In genomic region chr15:8502431-8502830, GRCm38 (mm10) we compare ENCODE assay signal across 29 mouse cellular contexts. TPM values are rescaled to one million over a fixed set of nuclear protein-coding genes. Genes with fewer than 3 reads are reported as not detected.
DNase-seq lines count a peak whose midpoint lies in the region; ATAC-seq lines count a peak whose summit lies in the region.
"Had no signal": no experiment of that assay in that cellular context is flagged by ENCODE, and none has a peak within 500 bp of the region (broad histone marks: within the 10 kb centered on the region; RNA-seq: fewer than 3 reads in every experiment).

No protein-coding gene starts in this region.

- no peak overlapping the region for H3K9ac ChIP-seq in kidney, embryonic 14.5 days (ENCODE audit: low read depth, low read length)
- H3K9ac ChIP-seq: forebrain, embryonic 13.5 days; hindbrain, embryonic 12.5 days; hindbrain, embryonic 15.5 days had no signal

- ATAC-seq in kidney, embryonic 14.5 days (ENCODE audit: low FRiP score, low TSS enrichment), result no peak
- ATAC-seq: forebrain, embryonic 13.5 days; forebrain, embryonic 16.5 days had no signal

- peak; percentile 6 for DNase-seq in kidney, adult 9 months
- DNase-seq in kidney, adult 18-20 months, result no peak
- DNase-seq in kidney, postnatal 36 days, result peak; percentile 1 to 13
- peak; percentile 33 for DNase-seq in retina, postnatal 1 day
- DNase-seq in retina, embryonic 14.5 days (ENCODE audit: low spot score), result no peak
- no peak for DNase-seq in embryo, embryonic 10 days (ENCODE audit: low spot score)
- DNase-seq: adrenal gland, adult 2 months; adrenal gland, postnatal 14 days; B cell, adult 2 months; cerebellum, adult 11-12 months; cerebellum, adult 8-10 months; cerebellum, postnatal 10 days; cerebellum, postnatal 36 days; gastrocnemius, postnatal 10 days; heart, adult 11 months had no signal

- H3K36me3 ChIP-seq in kidney, embryonic 14.5 days (ENCODE audit: control insufficient read depth, insufficient read depth, low read length), result no peaks in the 10 kb centered on the region
- H3K36me3 ChIP-seq: forebrain, embryonic 10.5 days; G1E; hindbrain, embryonic 12.5 days; hindbrain, embryonic 15.5 days had no signal

- H3K4me1 ChIP-seq in kidney, embryonic 14.5 days (ENCODE audit: control insufficient read depth, insufficient read depth, low read length), result no peaks in the 10 kb centered on the region
- H3K4me1 ChIP-seq: forebrain, embryonic 13.5 days; hindbrain, embryonic 12.5 days; hindbrain, embryonic 15.5 days had no signal

- no peak overlapping the region for H3K4me2 ChIP-seq in kidney, embryonic 14.5 days (replicated peaks; ENCODE audit: low read depth, low read length)
- H3K4me2 ChIP-seq: forebrain, embryonic 13.5 days; heart, embryonic 11.5 days; hindbrain, embryonic 12.5 days; hindbrain, embryonic 15.5 days had no signal

- no peaks in the 10 kb centered on the region for H3K27me3 ChIP-seq in kidney, embryonic 14.5 days (ENCODE audit: control insufficient read depth, insufficient read depth, low read length)
- H3K27me3 ChIP-seq: CH12.LX; forebrain, embryonic 13.5 days; hindbrain, embryonic 12.5 days; hindbrain, embryonic 15.5 days had no signal

- H3K9me3 ChIP-seq in kidney, embryonic 14.5 days (ENCODE audit: control insufficient read depth, low read length), result no peaks in the 10 kb centered on the region
- H3K9me3 ChIP-seq: forebrain, embryonic 10.5 days; forebrain, embryonic 13.5 days; G1E; hindbrain, embryonic 12.5 days; hindbrain, embryonic 15.5 days had no signal

- 93% methylated on average over 2 of the region's 2 CpGs for WGBS in kidney, embryonic 14.5 days

- H3K4me3 ChIP-seq in kidney, embryonic 14.5 days (ENCODE audit: low read length), result no peak overlapping the region
- H3K4me3 ChIP-seq: forebrain, embryonic 10.5 days; forebrain, embryonic 13.5 days; hindbrain, embryonic 12.5 days; hindbrain, embryonic 15.5 days had no signal

- no peak overlapping the region for H3K27ac ChIP-seq in kidney, embryonic 14.5 days (ENCODE audit: low read depth, low read length)
- H3K27ac ChIP-seq: forebrain, embryonic 10.5 days; forebrain, embryonic 13.5 days; hindbrain, embryonic 12.5 days; hindbrain, embryonic 15.5 days had no signal

RNA-seq across cellular contexts. Expression of gene Gm2310, which starts 17.3 kb away (rescaled TPM):
- polyA plus RNA-seq in kidney, embryonic 14.5 days (2014; fragmentation: Nextera tagmentation; extraction: Ambion mirVana), result not detected in 2 replicates
- polyA plus RNA-seq: adrenal gland, adult 2 months; cortical plate, adult 2 months; embryonic facial prominence, embryonic 11.5 days; embryonic facial prominence, embryonic 14.5 days; forebrain, embryonic 10.5 days; forebrain, embryonic 13.5 days; forebrain, embryonic 16.5 days; G1E; heart, embryonic 11.5 days; heart, embryonic 14.5 days; heart, postnatal 0 days; hindbrain, embryonic 12.5 days; hindbrain, embryonic 15.5 days had no signal

RNA-seq across cellular contexts. Expression of gene Nipbl, which starts 58.2 kb away (rescaled TPM):
- 21.4 and 27.4 TPM in 2 replicates for polyA plus RNA-seq in kidney, embryonic 14.5 days (2014; fragmentation: Nextera tagmentation; extraction: Ambion mirVana)

Comparison
In these comparisons a context has a peak if more than half of its experiments do, and no peak if none do; other contexts are left out.
1. DNase-seq: peak in kidney, adult 9 months (single experiment), kidney, postnatal 36 days (2 of 2) and retina, postnatal 1 day (single experiment); none in kidney, adult 18-20 months (single experiment), retina, embryonic 14.5 days (single experiment) and embryo, embryonic 10 days (single experiment).